Mouse (Mus musculus): ENCODE measurements around the gene Ppil2.

DNA sequence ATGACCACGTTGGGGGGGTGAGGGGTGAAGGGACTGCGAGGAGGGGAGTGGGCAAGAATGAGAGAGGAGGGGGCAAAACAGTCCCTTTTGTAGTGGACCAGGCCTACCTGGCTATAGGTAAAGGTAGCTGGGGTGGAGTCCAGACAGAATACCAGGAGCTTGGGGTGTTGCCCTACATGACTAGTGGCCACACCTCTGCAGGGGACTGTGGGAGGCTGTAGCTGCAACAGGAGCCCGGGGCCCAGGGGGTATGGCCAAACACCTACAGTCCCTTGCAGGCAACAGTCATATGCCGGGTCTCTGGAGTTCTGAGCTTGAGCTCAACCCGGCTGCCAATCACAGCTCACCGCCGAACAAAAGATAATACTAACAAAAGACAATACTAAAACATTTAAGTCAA lies 59.0 kb downstream of the Ppil2 start:
- no peak for TF ChIP-seq EP300 (IDR thresholded peaks at IDR 0.05; ENCODE audit: low read depth)
- TF ChIP-seq CTCF (IDR thresholded peaks at IDR 0.05; ENCODE audit: low read depth): no peak
